Mouse (Mus musculus) megakaryocyte, embryonic 14.5 days (primary cell): ENCODE results near the gene Pde4a.

Experiments
- FLI1 ChIP-seq: IDR thresholded peaks from 2 replicates; pipeline ENCODE4 v1.6.1; 2012; ENCODE audit warnings: low read length, inconsistent platforms, mixed read lengths
- GATA1 ChIP-seq: IDR thresholded peaks from 3 replicates; pipeline ENCODE4 v1.6.1; 2012; ENCODE audit warnings: mixed read lengths, low read length, inconsistent platforms, borderline replicate concordance

- TF ChIP-seq GATA1 (no peak), FLI1 (no peak)
Observed at GRCm38 (mm10) chr9:21197981-21198380, 32.5 kb downstream of the Pde4a start.
